Mouse (Mus musculus) testis, adult 2 months (tissue): ENCODE data around the gene Plxdc2.

Experiments used
- CTCF ChIP-seq: fragments of 200-500 bp; IDR thresholded peaks from 2 replicates; pipeline ENCODE4 v1.5.1; 2012; ENCODE audit warnings: low read depth, mild to moderate bottlenecking, inconsistent platforms, low read length, moderate library complexity; ENCODE audit not compliant: control insufficient read depth, insufficient read depth, insufficient replicate concordance
- POLR2A ChIP-seq: fragments of 200-500 bp; IDR thresholded peaks from 2 replicates; pipeline ENCODE4 v1.6.1; 2012; ENCODE audit warnings: low read depth, mild to moderate bottlenecking, inconsistent platforms, low read length, moderate library complexity; ENCODE audit not compliant: control insufficient read depth

DNA sequence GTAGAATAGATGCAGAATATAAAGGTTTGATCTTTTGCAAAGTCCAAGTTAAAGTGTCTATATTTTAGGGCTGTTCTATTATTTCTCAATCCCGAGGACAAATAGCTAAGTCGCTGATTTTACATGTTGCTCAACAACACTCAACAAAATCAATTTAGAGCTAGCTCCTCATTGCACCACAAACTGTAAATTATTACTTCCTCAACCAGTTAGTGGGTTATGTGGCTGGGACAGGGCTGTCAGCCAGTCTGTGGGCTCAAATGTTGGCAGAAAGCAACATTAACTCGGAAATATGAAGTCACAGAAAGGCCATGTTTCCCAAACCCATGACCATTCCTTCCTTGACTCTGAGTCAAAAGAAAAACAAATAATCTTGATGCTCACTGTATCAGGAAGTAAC lies 135.1 kb downstream of the Plxdc2 start:
- no peak for TF ChIP-seq CTCF
- no peak for TF ChIP-seq POLR2A
